Mouse (Mus musculus) MEL (cell line): ENCODE results near the gene Pitx2. TPM values are rescaled to one million over a fixed set of nuclear protein-coding genes. Genes with fewer than 3 reads are reported as not detected.

ENCODE experiments used
- DNase-seq: peaks from one replicate; pipeline ENCODE4 v3.0.0; 2011; ENCODE audit warnings: low read depth, low spot score
- H3K27ac ChIP-seq: 2 replicates; pipeline ENCODE4 v1.5.1; 2012; ENCODE audit warnings: low read depth, mild to moderate bottlenecking, control low read depth, low read length, moderate library complexity; ENCODE audit not compliant: control insufficient read depth
- H3K27me3 ChIP-seq, 2 experiments: fragments of 150-350 bp in 1 of 2; sonication (generic) in 1 of 2; 2 replicates each; pipeline ENCODE4 v1.6.1; 2012; ENCODE audit warnings: low read length in 2 of 2, mild to moderate bottlenecking in 2 of 2, improper control_type of control experiment in 1 of 2, moderate library complexity in 1 of 2; ENCODE audit not compliant: insufficient read depth in 2 of 2, control insufficient read depth in 1 of 2
- H3K36me3 ChIP-seq, 2 experiments: 2 replicates each; pipeline ENCODE4 v1.6.1; 2012 to 2014; ENCODE audit warnings: low read length in 2 of 2, improper control_type of control experiment in 1 of 2, inconsistent platforms in 1 of 2, mild to moderate bottlenecking in 1 of 2; ENCODE audit not compliant: insufficient read depth in 2 of 2, control insufficient read depth in 1 of 2
- H3K4me1 ChIP-seq, 2 experiments: fragments of 150-350 bp in 1 of 2; sonication (generic) in 1 of 2; 2 replicates each; pipeline ENCODE4 v1.6.1; 2012; ENCODE audit warnings: low read length in 2 of 2, improper control_type of control experiment in 1 of 2, mild to moderate bottlenecking in 1 of 2; ENCODE audit not compliant: insufficient read depth in 2 of 2, control insufficient read depth in 1 of 2
- H3K4me3 ChIP-seq, 2 experiments: fragments of 150-350 bp in 1 of 2; sonication (generic) in 1 of 2; 2 replicates each; pipeline ENCODE4 v1.5.1; 2012; ENCODE audit warnings: low read depth in 2 of 2, low read length in 2 of 2, mild to moderate bottlenecking in 2 of 2, moderate library complexity in 2 of 2, control low read depth in 1 of 2, improper control_type of control experiment in 1 of 2; ENCODE audit not compliant: control insufficient read depth in 1 of 2, insufficient read depth in 1 of 2
- H3K79me2 ChIP-seq: 2 replicates; pipeline ENCODE4 v1.6.1; 2012; ENCODE audit warnings: mild to moderate bottlenecking, low read length, moderate library complexity; ENCODE audit not compliant: control insufficient read depth, poor library complexity, insufficient read depth
- H3K9ac ChIP-seq: 2 replicates; pipeline ENCODE4 v1.6.1; 2012; ENCODE audit warnings: low read depth, mild to moderate bottlenecking, control low read depth, low read length, moderate library complexity; ENCODE audit not compliant: control insufficient read depth, poor library complexity, severe bottlenecking
- H3K9me3 ChIP-seq: fragments of 150-350 bp; sonication (generic); replicated peaks from 2 replicates; pipeline ENCODE4 v1.6.1; 2012; ENCODE audit warnings: mild to moderate bottlenecking, low read length, improper control_type of control experiment, moderate library complexity; ENCODE audit not compliant: insufficient read depth
- BHLHE40 ChIP-seq: IDR thresholded peaks from 2 replicates; pipeline ENCODE4 v1.6.1; 2012; ENCODE audit warnings: low read depth, mild to moderate bottlenecking, inconsistent platforms, low read length, improper control_type of control experiment, borderline replicate concordance
- CHD2 ChIP-seq: IDR thresholded peaks from 2 replicates; pipeline ENCODE4 v1.6.1; 2011; ENCODE audit warnings: low read length, improper control_type of control experiment
- CTCF ChIP-seq, 3 experiments: IDR thresholded peaks in 2 of 3; conservative IDR thresholded peaks in 1 of 3; 2 replicates each; pipeline ENCODE4 v1.5.1; 2011 to 2012; ENCODE audit warnings: low read length in 3 of 3, low read depth in 2 of 3, mild to moderate bottlenecking in 2 of 3, improper control_type of control experiment in 1 of 3, inconsistent platforms in 1 of 3, mixed read lengths in 1 of 3, moderate library complexity in 1 of 3; ENCODE audit not compliant: control insufficient read depth in 1 of 3, insufficient read depth in 1 of 3, poor library complexity in 1 of 3, severe bottlenecking in 1 of 3
- E2F4 ChIP-seq: IDR thresholded peaks from 2 replicates; pipeline ENCODE4 v1.6.1; 2011; ENCODE audit warnings: low read depth, low read length, improper control_type of control experiment, borderline replicate concordance
- ELF1 ChIP-seq: IDR thresholded peaks from 2 replicates; pipeline ENCODE4 v1.6.1; 2014; ENCODE audit warnings: low read depth, mild to moderate bottlenecking, inconsistent platforms, low read length, improper control_type of control experiment, moderate library complexity
- EP300 ChIP-seq, 2 experiments: IDR thresholded peaks; 2 replicates each; pipeline ENCODE4 v1.6.1; 2011; ENCODE audit warnings: improper control_type of control experiment in 2 of 2, low read length in 2 of 2, low read depth in 1 of 2, mild to moderate bottlenecking in 1 of 2
- HCFC1 ChIP-seq: IDR thresholded peaks from 2 replicates; pipeline ENCODE4 v1.6.1; 2012; ENCODE audit warnings: low read depth, mild to moderate bottlenecking, inconsistent platforms, low read length, improper control_type of control experiment, moderate library complexity
- JUND ChIP-seq: IDR thresholded peaks from 2 replicates; pipeline ENCODE4 v1.6.1; 2011; ENCODE audit warnings: low read depth, mild to moderate bottlenecking, improper control_type of control experiment, low read length
- MAFK ChIP-seq: IDR thresholded peaks from 2 replicates; pipeline ENCODE4 v1.6.1; 2011; ENCODE audit warnings: low read depth, mild to moderate bottlenecking, low read length, improper control_type of control experiment, borderline replicate concordance
- MAZ ChIP-seq: IDR thresholded peaks from 2 replicates; pipeline ENCODE4 v1.6.1; 2012; ENCODE audit warnings: low read depth, mild to moderate bottlenecking, inconsistent platforms, low read length, improper control_type of control experiment
- MEF2A ChIP-seq: IDR thresholded peaks from 2 replicates; pipeline ENCODE4 v1.6.1; 2014; ENCODE audit warnings: low read depth, mild to moderate bottlenecking, inconsistent platforms, low read length, improper control_type of control experiment; ENCODE audit not compliant: poor library complexity, insufficient replicate concordance, severe bottlenecking; ENCODE audit errors: extremely low read depth
- MYB ChIP-seq: IDR thresholded peaks from 2 replicates; pipeline ENCODE4 v1.6.1; 2011; ENCODE audit warnings: mild to moderate bottlenecking, low read depth, low read length, improper control_type of control experiment
- MYC ChIP-seq: IDR thresholded peaks from 2 replicates; pipeline ENCODE4 v1.6.1; 2011; ENCODE audit warnings: low read depth, mild to moderate bottlenecking, low read length, improper control_type of control experiment, moderate library complexity
- NELFE ChIP-seq: IDR thresholded peaks from 2 replicates; pipeline ENCODE4 v1.6.1; 2011; ENCODE audit warnings: low read depth, low read length, improper control_type of control experiment
- POLR2A ChIP-seq, 2 experiments: IDR thresholded peaks; 2 replicates each; pipeline ENCODE4 v1.6.1; 2011 to 2012; ENCODE audit warnings: low read length in 2 of 2, mild to moderate bottlenecking in 2 of 2, control low read depth in 1 of 2, improper control_type of control experiment in 1 of 2, low read depth in 1 of 2, moderate library complexity in 1 of 2; ENCODE audit not compliant: control insufficient read depth in 1 of 2, insufficient read depth in 1 of 2, poor library complexity in 1 of 2
- POLR2AphosphoS5 ChIP-seq: IDR thresholded peaks from 2 replicates; pipeline ENCODE4 v1.6.1; 2012; ENCODE audit warnings: low read depth, borderline replicate concordance, mild to moderate bottlenecking, inconsistent platforms, low read length, moderate library complexity, mixed read lengths
- RAD21 ChIP-seq: IDR thresholded peaks from 2 replicates; pipeline ENCODE4 v1.6.1; 2011; ENCODE audit warnings: mild to moderate bottlenecking, low read depth, low read length, improper control_type of control experiment
- TAL1 ChIP-seq: IDR thresholded peaks from 2 replicates; pipeline ENCODE4 v1.6.1; 2012; ENCODE audit warnings: mild to moderate bottlenecking, inconsistent platforms, low read length, moderate library complexity, mixed read lengths
- TBP ChIP-seq: IDR thresholded peaks from 2 replicates; pipeline ENCODE4 v1.8.0; 2011; ENCODE audit warnings: low read depth, low read length, improper control_type of control experiment
- TCF12 ChIP-seq: IDR thresholded peaks from 2 replicates; pipeline ENCODE4 v1.6.1; 2014; ENCODE audit warnings: low read depth, mild to moderate bottlenecking, inconsistent platforms, low read length, improper control_type of control experiment, moderate library complexity
- UBTF ChIP-seq: IDR thresholded peaks from 2 replicates; pipeline ENCODE4 v1.6.1; 2012; ENCODE audit warnings: low read depth, mild to moderate bottlenecking, inconsistent platforms, low read length, improper control_type of control experiment, moderate library complexity, borderline replicate concordance; ENCODE audit not compliant: insufficient read depth
- USF2 ChIP-seq, 2 experiments: IDR thresholded peaks; 2 replicates each; pipeline ENCODE4 v1.6.1; 2011 to 2012; ENCODE audit warnings: improper control_type of control experiment in 2 of 2, low read length in 2 of 2, borderline replicate concordance in 1 of 2, inconsistent platforms in 1 of 2, low read depth in 1 of 2, mild to moderate bottlenecking in 1 of 2; ENCODE audit not compliant: insufficient read depth in 1 of 2
- ZMIZ1 ChIP-seq: IDR thresholded peaks from 2 replicates; pipeline ENCODE4 v1.6.1; 2012; ENCODE audit warnings: low read depth, mild to moderate bottlenecking, inconsistent platforms, low read length, improper control_type of control experiment, moderate library complexity
- ZNF384 ChIP-seq: IDR thresholded peaks from 2 replicates; pipeline ENCODE4 v1.6.1; 2012; ENCODE audit warnings: low read depth, mild to moderate bottlenecking, inconsistent platforms, low read length, improper control_type of control experiment
- polyA plus RNA-seq, 2 experiments: library from polyadenylated mRNA; stranded (reverse) in 1 of 2; unstranded in 1 of 2; fragments of >175 nt in 1 of 2; fragments of >200 nt in 1 of 2; gene quantifications; 2 replicates each; pipeline versions ENCODE4 v1.2.1 to v1.2.4; 2012; ENCODE audit warnings: low replicate concordance in 2 of 2, low read depth in 1 of 2; ENCODE audit not compliant: insufficient read length in 2 of 2, insufficient read depth in 1 of 2, missing spikeins in 1 of 2
- total RNA-seq: library from RNA; depleted of rRNA; stranded (reverse); fragments of 300-350 nt; gene quantifications from 2 replicates; pipeline ENCODE4 v1.2.3, GENCODE M21; 2012

The Pitx2 gene
- total and polyA plus RNA-seq, 3 experiments: not detected

DNA sequence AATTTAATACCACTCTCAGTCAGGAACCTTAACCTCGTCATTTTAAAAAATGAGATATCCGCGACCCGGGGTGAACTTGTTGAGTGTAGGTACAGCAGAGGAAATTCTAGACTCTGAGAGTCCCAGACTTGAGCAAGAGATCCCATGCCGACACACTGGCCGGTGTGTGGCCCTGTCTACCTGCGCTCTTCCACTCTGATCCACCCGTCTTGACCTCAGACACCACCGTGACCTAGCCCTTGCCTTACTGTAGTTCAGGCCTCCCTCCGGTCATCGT, 1.1 kb upstream of the Pitx2 start:
- no peaks in the 10 kb centered on the region for H3K4me1 ChIP-seq
- no peaks in the 10 kb centered on the region for H3K79me2 ChIP-seq
- H3K4me3 ChIP-seq: no peak overlapping the region
- DNase-seq: no peak
- no peaks in the 10 kb centered on the region for H3K27me3 ChIP-seq
- no peaks in the 10 kb centered on the region for H3K9me3 ChIP-seq
- no peak overlapping the region for H3K27ac ChIP-seq
- no peak overlapping the region for H3K9ac ChIP-seq
- TF ChIP-seq USF2 (IDR thresholded peaks at IDR 0.05; ENCODE audit: borderline replicate concordance in 1 of 2, insufficient read depth in 1 of 2, low read depth in 1 of 2, low read length in 2 of 2) (no peak), TCF12 (no peak), TBP (no peak), E2F4 (no peak), CTCF (IDR thresholded peaks at IDR 0.05 in 2 of 3, conservative IDR thresholded peaks at IDR 0.05 in 1 of 3; ENCODE audit: control insufficient read depth in 1 of 3, insufficient read depth in 1 of 3, low read depth in 2 of 3, low read length in 3 of 3, poor library complexity in 1 of 3, severe bottlenecking in 1 of 3) (no peak), UBTF (no peak), EP300 (IDR thresholded peaks at IDR 0.05; ENCODE audit: low read depth in 1 of 2, low read length in 2 of 2) (no peak), CHD2 (no peak), ELF1 (no peak), MYC (no peak), POLR2AphosphoS5 (no peak), MYB (no peak), RAD21 (no peak), TAL1 (no peak), BHLHE40 (no peak), POLR2A (IDR thresholded peaks at IDR 0.05; ENCODE audit: control insufficient read depth in 1 of 2, insufficient read depth in 1 of 2, low read depth in 1 of 2, low read length in 2 of 2, poor library complexity in 1 of 2) (no peak), MAFK (no peak), JUND (no peak), MEF2A (no peak), HCFC1 (no peak)
- TF ChIP-seq, all 39 proteins: peak for 0
- H3K36me3 ChIP-seq: no peaks in the 10 kb centered on the region

DNA sequence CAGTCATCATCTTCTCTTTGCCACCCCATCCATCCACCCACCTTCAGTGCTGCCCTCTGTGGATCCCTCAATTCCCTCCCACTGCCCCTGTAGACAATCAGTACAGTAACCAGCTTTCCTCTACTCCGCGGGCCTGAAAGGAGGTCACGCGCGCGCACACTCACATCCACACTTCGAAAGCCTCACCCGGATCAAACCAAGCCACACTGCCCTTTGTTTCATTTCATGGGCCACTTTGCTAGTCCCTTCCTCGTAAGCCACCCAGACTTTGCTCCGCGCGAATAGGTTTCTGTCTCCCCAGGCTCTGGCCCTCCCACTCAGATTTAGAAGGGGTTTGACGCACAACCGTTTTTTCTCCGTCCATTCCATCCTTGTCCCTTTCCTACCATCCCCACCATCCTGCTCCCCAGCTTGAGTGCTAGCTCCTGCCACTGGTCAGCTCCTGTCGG, 494 bp upstream of the Pitx2 start:
- TF ChIP-seq MAZ (no peak), ZMIZ1 (no peak), ZNF384 (no peak), MEF2A (no peak), MYC (no peak), NELFE (no peak)
- H3K79me2 ChIP-seq: no peaks in the 10 kb centered on the region
- H3K9me3 ChIP-seq: no peaks in the 10 kb centered on the region
- H3K4me3 ChIP-seq: no peak overlapping the region
- no peak for DNase-seq
- H3K27me3 ChIP-seq: no peaks in the 10 kb centered on the region
- no peaks in the 10 kb centered on the region for H3K4me1 ChIP-seq
- H3K27ac ChIP-seq: no peak overlapping the region
- H3K9ac ChIP-seq: no peak overlapping the region
- H3K36me3 ChIP-seq: no peaks in the 10 kb centered on the region
